Mouse (Mus musculus) layer of hippocampus, postnatal 36 days (tissue): ENCODE measurements around the gene Olfr1301. TPM values are rescaled to one million over a fixed set of nuclear protein-coding genes. Genes with fewer than 3 reads are reported as not detected.

Source experiments
- DNase-seq, 2 experiments: peaks; one replicate each; pipeline ENCODE4 v3.0.0; 2022
- total RNA-seq, 2 experiments: library from RNA; stranded (reverse); gene quantifications; 2 replicates each; pipeline ENCODE4 v1.2.3; 2021

Olfr1301 gene
- total RNA-seq, result not detected

DNA sequence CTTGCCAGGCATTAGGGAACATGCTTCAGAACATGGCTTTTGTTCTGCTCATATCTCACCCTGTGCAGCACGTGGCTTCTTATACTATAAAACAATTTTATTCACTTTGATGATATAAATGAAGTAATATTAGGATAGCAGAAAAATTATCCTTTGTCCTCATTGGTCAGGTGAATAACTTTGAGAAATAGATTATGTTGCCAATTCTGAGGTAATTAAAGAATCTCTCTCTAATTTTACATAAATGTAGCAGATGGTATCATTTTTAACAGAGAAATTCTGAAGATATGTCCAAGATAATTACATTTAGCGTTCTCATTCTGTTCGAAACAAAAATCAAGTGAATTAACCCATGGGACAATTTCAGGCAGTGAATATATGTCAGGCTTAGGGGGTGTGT, at the start of gene Olfr1301:
Gene Olfr1301 (plus strand): TSS at position 301 of the 400 bp plus-strand sequence.
- no peak for DNase-seq

DNA sequence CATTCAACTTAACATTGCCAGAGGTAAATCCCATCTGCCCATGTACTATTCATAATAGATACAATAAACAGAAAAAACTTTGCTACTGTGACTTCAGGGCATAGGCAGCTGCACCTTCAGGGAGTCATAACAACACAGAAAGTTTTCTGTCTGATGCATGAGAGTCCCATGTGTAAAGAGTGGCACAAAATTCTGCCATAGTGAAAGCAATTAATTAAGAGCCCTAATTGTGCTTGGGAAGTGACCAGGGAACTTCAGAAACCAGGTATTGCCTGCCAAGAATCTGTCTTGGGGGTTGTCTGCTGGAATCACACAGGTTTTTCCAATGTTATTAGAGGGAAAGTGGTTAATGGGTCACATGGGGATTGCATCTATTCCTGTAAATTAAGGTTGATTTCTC, 24.1 kb upstream of the Olfr1301 start:
- DNase-seq, result no peak

DNA sequence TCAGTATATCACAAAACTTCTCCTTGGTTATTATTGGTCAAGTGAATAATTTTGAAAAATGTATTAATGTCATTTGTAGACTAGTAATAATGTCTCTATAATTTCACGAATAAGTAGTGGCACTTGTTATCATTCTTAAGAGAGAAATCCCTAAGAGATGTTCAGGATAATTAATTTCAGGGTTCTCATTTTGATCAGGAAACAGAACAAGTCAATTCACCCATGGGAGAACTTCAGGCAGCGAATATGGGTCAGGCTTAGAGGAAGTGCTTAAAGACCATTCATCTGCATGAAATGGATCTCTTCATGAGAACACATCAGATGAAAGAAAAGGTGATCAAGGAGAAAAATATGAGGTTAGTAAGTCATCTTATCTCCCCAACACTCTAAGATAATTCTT, 26.3 kb downstream of the Olfr1301 start, which contains the start of gene Olfr1302:
Gene Olfr1302 (plus strand): TSS at position 301 of the 400 bp plus-strand sequence.
- DNase-seq, result no peak

Other genes starting within 250 kb of the Olfr1301 start
- gene Olfr1293-ps, start 225.8 kb upstream of the Olfr1301 start, total RNA-seq, result not detected
- gene Olfr1294, start 210.7 kb upstream of the Olfr1301 start, total RNA-seq, result not detected
- not detected for gene Olfr1295, start 181.3 kb upstream of the Olfr1301 start, total RNA-seq
- gene Olfr1297, start 124.5 kb upstream of the Olfr1301 start, total RNA-seq, result not detected
- not detected for gene Olfr1298, start 101.8 kb upstream of the Olfr1301 start, total RNA-seq
- gene Olfr1299, start 89.6 kb upstream of the Olfr1301 start, total RNA-seq, result not detected
- not detected for gene Olfr1302, start 26.4 kb downstream of the Olfr1301 start, total RNA-seq
- gene Olfr1303, start 69.3 kb downstream of the Olfr1301 start, total RNA-seq, result not detected
- not detected for gene Olfr1305, start 126.1 kb downstream of the Olfr1301 start, total RNA-seq
- gene Olfr1306, start 165.3 kb downstream of the Olfr1301 start, total RNA-seq, result not detected
- under 1 TPM; 0.05 to 0.07 TPM for gene Olfr1307, start 198.4 kb downstream of the Olfr1301 start, total RNA-seq
- not detected for gene Olfr1308, start 213.9 kb downstream of the Olfr1301 start, total RNA-seq
- not detected for gene Olfr1309, start 239.3 kb downstream of the Olfr1301 start, total RNA-seq